Mouse (Mus musculus) 3134 (cell line): Measurements from ENCODE around the gene Rtn3.

Experiments
- DNase-seq: peaks from one replicate; pipeline ENCODE4 v3.0.0-alpha.2; 2011; ENCODE audit warnings: low spot score; ENCODE audit not compliant: insufficient read length; ENCODE audit errors: extremely low read depth

Rtn3 gene

GRCm38 (mm10) chr19:7491960-7492359, 8.9 kb upstream of the Rtn3 start:
- no peak for DNase-seq

- DNase-seq: no peak
Measured at GRCm38 (mm10) chr19:7487680-7488079, 4.6 kb upstream of the Rtn3 start.

- peak; percentile 8 for DNase-seq
Measured at GRCm38 (mm10) chr19:7484076-7484475, 995 bp upstream of the Rtn3 start.

- DNase-seq: no peak
Measured at GRCm38 (mm10) chr19:7483512-7483882, 416 bp upstream of the Rtn3 start.

- DNase-seq: no peak
Measured at GRCm38 (mm10) chr19:7482266-7482598, 849 bp downstream of the Rtn3 start.

- peak; percentile 17 for DNase-seq
Measured at GRCm38 (mm10) chr19:7481541-7482265, 1.4 kb downstream of the Rtn3 start.

- DNase-seq: no peak
Measured at GRCm38 (mm10) chr19:7479751-7480248, 3.3 kb downstream of the Rtn3 start.

GRCm38 (mm10) chr19:7470643-7471042, 12.4 kb downstream of the Rtn3 start:
- no peak for DNase-seq

- DNase-seq: no peak
Measured at GRCm38 (mm10) chr19:7467915-7468314, 15.2 kb downstream of the Rtn3 start.

- no peak for DNase-seq
Measured at GRCm38 (mm10) chr19:7459370-7459769, 23.7 kb downstream of the Rtn3 start.

GRCm38 (mm10) chr19:7458901-7459300, 24.2 kb downstream of the Rtn3 start:
- DNase-seq: no peak

GRCm38 (mm10) chr19:7456803-7457202, 26.3 kb downstream of the Rtn3 start:
- DNase-seq: no peak

GRCm38 (mm10) chr19:7445596-7445995, 37.5 kb downstream of the Rtn3 start:
- DNase-seq: no peak

- no peak for DNase-seq
Measured at GRCm38 (mm10) chr19:7445105-7445504, 38.0 kb downstream of the Rtn3 start.

- DNase-seq: no peak
Measured at GRCm38 (mm10) chr19:7441493-7441892, 41.6 kb downstream of the Rtn3 start.

- DNase-seq: no peak
Measured at GRCm38 (mm10) chr19:7438295-7438694, 44.8 kb downstream of the Rtn3 start.

GRCm38 (mm10) chr19:7436061-7436970, 46.8 kb downstream of the Rtn3 start:
- DNase-seq: no peak

- DNase-seq: no peak
Measured at GRCm38 (mm10) chr19:7434887-7435286, 48.2 kb downstream of the Rtn3 start.

GRCm38 (mm10) chr19:7425398-7425775, 57.7 kb downstream of the Rtn3 start:
- no peak for DNase-seq

GRCm38 (mm10) chr19:7424590-7425397, 58.3 kb downstream of the Rtn3 start:
- DNase-seq: no peak

- no peak for DNase-seq
Measured at GRCm38 (mm10) chr19:7424131-7424530, 59.0 kb downstream of the Rtn3 start.
